Mouse (Mus musculus) gastrocnemius, postnatal 25 days (tissue): ENCODE data around the gene Gm20924. TPM values are rescaled to one million over a fixed set of nuclear protein-coding genes. Genes with fewer than 3 reads are reported as not detected.
"Not testable (repeated sequence)": the region's sequence is repeated elsewhere in the genome, so short reads cannot be mapped to it uniquely, and the experiment has no call there.

Source experiments
- DNase-seq: peaks from one replicate; pipeline ENCODE4 v3.0.0; 2022
- long read RNA-seq, 2 experiments: library from polyadenylated mRNA; stranded (forward); transcript quantifications; one replicate each; pipeline ENCODE4 v2.0.0; 2021
- total RNA-seq, 2 experiments: library from RNA; stranded (reverse); gene quantifications; 1 replicate in 1 of 2; 2 replicates in 1 of 2; pipeline ENCODE4 v1.2.3; 2021

Gm20924 gene
- total RNA-seq: not detected
- long read RNA-seq, experiment 1: 0 reads
- long read RNA-seq, experiment 2: 0 reads

GRCm38 (mm10) chrY:65207427-65207826, at the start of gene Gm20924:
TSS of gene Gm20924 (minus strand) at chrY:65207527.
- DNase-seq: not testable (repeated sequence)

Other genes with a start within 250 kb of the Gm20924 start
- not detected for gene Gm20736, start 170.2 kb upstream of the Gm20924 start, total RNA-seq